Mouse (Mus musculus) adrenal gland, adult 18-20 months (tissue): Measurements from ENCODE around the gene Kdm4a. TPM values are rescaled to one million over a fixed set of nuclear protein-coding genes. Genes with fewer than 3 reads are reported as not detected.

Experiments used
- DNase-seq, 2 experiments: peaks; one replicate each; pipeline ENCODE4 v3.0.0; 2021 to 2022; ENCODE audit warnings: low spot score in 2 of 2
- total RNA-seq, 2 experiments: library from RNA; stranded (reverse); gene quantifications; 1 replicate in 1 of 2; 2 replicates in 1 of 2; pipeline ENCODE4 v1.2.3; 2021

Gene Kdm4a
- total RNA-seq, 2 experiments from 2014 or later: 30.3 to 35.6 TPM

GRCm38 (mm10) chr4:118156559-118156958 is 23.3 kb downstream of the Kdm4a start:
- no peak for DNase-seq

DNA sequence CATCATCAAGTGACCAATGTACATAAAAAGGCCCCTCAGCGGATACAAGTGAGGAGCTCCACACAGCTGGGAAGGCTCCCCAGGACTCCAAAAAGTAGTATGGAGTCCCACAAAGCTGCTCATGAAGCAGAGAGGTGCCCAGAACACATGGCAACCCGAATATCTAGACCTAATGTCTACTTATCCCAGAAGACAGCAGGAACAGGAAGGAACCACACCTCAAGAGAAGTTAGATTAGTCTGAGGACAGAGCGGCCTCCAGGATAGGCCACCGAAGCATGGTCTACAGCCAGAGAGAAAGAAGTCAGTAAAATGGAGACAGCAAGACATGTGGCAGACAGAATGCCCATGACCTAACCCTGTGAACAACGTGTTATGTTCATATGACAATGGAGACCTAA is 25.0 kb downstream of the Kdm4a start:
- no peak for DNase-seq

- DNase-seq: no peak
Measured at GRCm38 (mm10) chr4:118152020-118152785, 27.6 kb downstream of the Kdm4a start.

DNA sequence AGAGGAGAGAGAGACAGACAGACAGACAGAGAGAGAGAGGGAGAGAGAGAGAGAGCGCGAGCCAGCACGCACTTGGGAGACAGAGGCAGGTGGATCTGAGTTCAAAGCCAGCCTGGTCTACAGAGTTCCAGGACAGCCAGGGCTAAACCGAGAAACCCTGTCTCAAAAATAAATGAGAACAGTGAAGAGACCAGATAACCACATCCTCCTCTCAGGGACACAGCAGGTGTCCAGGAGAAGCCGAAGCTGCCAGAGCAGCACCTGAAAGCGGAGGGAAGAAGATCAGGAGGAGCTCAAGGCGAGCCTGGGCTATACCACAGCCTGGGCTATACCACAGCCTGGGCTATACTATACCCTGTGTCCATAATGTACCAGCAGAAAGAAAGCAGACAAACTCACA is 29.0 kb downstream of the Kdm4a start:
- no peak for DNase-seq

- DNase-seq: no peak
Measured at GRCm38 (mm10) chr4:118149956-118150680, 29.7 kb downstream of the Kdm4a start.

- DNase-seq: no peak
Measured at GRCm38 (mm10) chr4:118149055-118149576, 30.7 kb downstream of the Kdm4a start.

DNA sequence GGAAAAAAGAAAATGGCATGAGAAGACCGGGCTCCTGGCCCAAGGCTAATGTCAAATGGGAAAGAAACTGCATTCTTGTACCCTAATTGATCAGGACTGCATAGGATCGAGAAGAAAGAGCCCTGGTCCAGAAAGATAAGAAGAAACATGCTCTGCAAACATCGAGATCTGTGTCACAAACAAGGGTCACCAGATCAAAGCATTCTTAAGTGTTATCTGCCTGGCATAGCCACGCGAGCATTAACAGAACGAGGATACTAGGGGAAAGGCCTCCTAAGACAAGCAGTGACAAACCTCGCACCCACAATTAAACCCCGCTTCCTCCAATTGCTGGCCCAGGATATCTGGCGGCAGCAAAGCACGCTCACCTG is 31.5 kb downstream of the Kdm4a start:
- DNase-seq: no peak

GRCm38 (mm10) chr4:118147547-118148316 is 32.1 kb downstream of the Kdm4a start:
- no peak for DNase-seq

GRCm38 (mm10) chr4:118147090-118147489 is 32.8 kb downstream of the Kdm4a start:
- DNase-seq: no peak

- no peak for DNase-seq
Measured at GRCm38 (mm10) chr4:118144324-118144723, 35.5 kb downstream of the Kdm4a start.

- DNase-seq: no peak
Measured at GRCm38 (mm10) chr4:118143679-118144078, 36.2 kb downstream of the Kdm4a start.

- DNase-seq: no peak
Measured at GRCm38 (mm10) chr4:118141511-118141910, 38.3 kb downstream of the Kdm4a start.

GRCm38 (mm10) chr4:118138891-118139290 is 41.0 kb downstream of the Kdm4a start:
- peak; percentile 52 to 69 for DNase-seq

GRCm38 (mm10) chr4:118137857-118138256 is 42.0 kb downstream of the Kdm4a start:
- DNase-seq: no peak

- no peak for DNase-seq
Measured at GRCm38 (mm10) chr4:118137311-118137710, 42.5 kb downstream of the Kdm4a start.

- no peak for DNase-seq
Measured at GRCm38 (mm10) chr4:118135414-118135813, 44.4 kb downstream of the Kdm4a start.

GRCm38 (mm10) chr4:118134485-118135365 is 45.1 kb downstream of the Kdm4a start, which contains the start of gene St3gal3:
Gene St3gal3, minus strand, starts transcription at chr4:118134914.
- peak; percentile 95 to 96 for DNase-seq

DNA sequence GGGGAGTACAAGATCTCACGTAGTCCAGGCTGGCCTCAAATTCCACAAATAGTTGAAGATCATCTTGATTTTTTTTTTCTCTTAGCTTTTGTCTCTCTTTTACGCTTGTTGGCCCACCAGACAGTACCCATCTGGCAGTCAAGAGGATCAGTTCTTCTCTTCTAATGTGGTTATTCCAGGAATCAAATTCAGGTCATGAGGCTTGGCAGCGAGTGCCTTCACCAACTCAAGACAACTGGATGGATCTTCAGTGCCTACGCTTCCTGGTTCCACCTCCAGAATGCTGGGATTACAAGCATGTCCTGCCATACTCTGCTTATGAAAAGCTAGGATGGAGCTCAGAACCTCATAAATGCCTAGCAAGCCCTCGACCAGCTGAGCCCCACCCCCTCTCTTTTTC is 48.5 kb downstream of the Kdm4a start:
- DNase-seq: no peak

DNA sequence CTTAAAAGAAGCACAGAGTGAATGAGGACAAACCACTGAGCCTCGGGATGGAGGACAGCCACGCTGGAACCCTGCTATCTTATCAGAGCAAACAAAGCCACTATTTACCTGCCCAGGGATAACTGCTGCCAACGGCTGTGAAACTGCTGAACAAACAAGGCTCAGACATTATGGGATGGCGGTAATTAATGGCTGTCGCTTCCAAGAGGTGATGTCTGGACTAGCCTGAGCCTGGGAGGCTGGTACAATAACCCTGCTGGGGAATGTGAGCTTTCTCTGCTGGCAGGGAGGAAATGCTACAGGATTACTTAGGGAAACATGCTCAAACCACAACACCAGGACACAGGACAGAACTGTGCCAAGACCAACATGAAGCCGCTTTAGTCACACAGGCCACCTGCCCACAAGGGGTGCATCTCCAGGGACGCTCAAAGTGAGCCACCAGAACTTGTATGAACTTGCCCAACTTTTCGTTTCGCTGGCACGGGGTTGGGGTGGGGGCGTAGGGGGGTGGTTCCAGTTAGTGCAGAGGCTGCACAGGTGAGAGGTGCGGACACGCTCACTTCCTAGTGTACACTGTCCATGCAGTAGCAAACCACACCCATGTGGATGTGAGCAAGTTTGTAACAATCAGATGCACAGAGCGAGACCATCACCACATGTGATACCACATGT is 56.7 kb downstream of the Kdm4a start:
- DNase-seq: no peak

- DNase-seq: no peak
Measured at GRCm38 (mm10) chr4:118122078-118122477, 57.8 kb downstream of the Kdm4a start.
